Comparison of ENCODE assay signal across 10 mouse cellular contexts in the genomic region with DNA sequence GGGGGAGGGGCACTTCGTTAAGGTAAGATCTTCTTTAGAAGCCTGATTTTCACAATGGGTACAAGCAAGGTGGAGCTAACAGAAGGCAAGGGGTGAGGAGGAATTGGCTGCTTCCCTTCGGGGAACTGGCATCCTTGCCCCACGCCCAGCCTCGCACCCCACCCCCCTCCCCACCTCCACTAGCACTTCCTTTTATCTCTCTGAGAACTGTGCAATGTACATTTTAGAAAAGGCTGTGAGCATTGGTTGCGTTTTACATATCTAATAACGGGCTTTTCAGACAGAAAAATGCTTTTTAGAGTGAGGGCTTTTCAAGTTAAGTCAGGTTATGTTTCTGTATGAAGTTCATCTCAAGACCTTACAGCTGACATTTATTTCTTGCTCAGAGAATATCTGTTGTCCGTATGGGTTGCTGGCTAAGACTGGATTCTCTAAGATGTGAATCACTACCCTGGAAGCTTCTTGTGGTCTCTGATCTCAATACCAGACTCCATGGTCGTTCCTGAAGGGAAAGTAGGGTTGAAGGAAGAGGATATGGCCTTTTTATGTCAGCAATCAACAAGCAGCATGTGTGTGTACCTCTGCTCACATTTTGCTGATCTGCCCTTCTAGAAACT.
DNase-seq lines count a peak whose midpoint lies in the region; ATAC-seq lines count a peak whose summit lies in the region.
"Had no signal": no experiment of that assay in that cellular context is flagged by ENCODE, and none has a peak within 500 bp of the region (broad histone marks: within the 10 kb centered on the region; RNA-seq: fewer than 3 reads in every experiment).

No protein-coding gene starts in this region.

- H3K27me3 ChIP-seq in liver, embryonic 16.5 days (ENCODE audit: control insufficient read depth, insufficient read depth, low read depth, low read length): no peaks in the 10 kb centered on the region
- H3K27me3 ChIP-seq: hindbrain, embryonic 12.5 days; liver, embryonic 13.5 days had no signal

- H3K4me2 ChIP-seq in liver, embryonic 16.5 days (ENCODE audit: low read depth, low read length): 0 out of 2 replicates have a peak overlapping the region, but pooled peaks have one; percentile 15
- H3K4me2 ChIP-seq: hindbrain, embryonic 12.5 days; liver, embryonic 13.5 days had no signal

- no peaks in the 10 kb centered on the region for H3K9me3 ChIP-seq in liver, embryonic 16.5 days (replicated peaks; ENCODE audit: control insufficient read depth, low read length)
- H3K9me3 ChIP-seq: hindbrain, embryonic 12.5 days; liver, embryonic 13.5 days had no signal

- no peaks in the 10 kb centered on the region for H3K36me3 ChIP-seq in liver, embryonic 16.5 days (ENCODE audit: control insufficient read depth, insufficient read depth)
- H3K36me3 ChIP-seq: hindbrain, embryonic 12.5 days; liver, embryonic 13.5 days had no signal

- DNase-seq in liver: no peak
- no peak for DNase-seq in urinary bladder, adult 2 months (ENCODE audit: low spot score)
- DNase-seq in frontal cortex, adult 2 months (ENCODE audit: extremely low spot score in 1 of 2, low spot score in 1 of 2): no peak
- DNase-seq: layer of hippocampus, adult 9-11 months had no signal

- H3K9ac ChIP-seq in liver, embryonic 16.5 days (ENCODE audit: low read depth, low read length): no peak overlapping the region
- H3K9ac ChIP-seq: hindbrain, embryonic 12.5 days; liver, embryonic 13.5 days had no signal

- H3K27ac ChIP-seq in liver, embryonic 16.5 days (ENCODE audit: low read length): no peak overlapping the region
- H3K27ac ChIP-seq: hindbrain, embryonic 12.5 days; liver, embryonic 13.5 days had no signal

- H3K4me3 ChIP-seq in liver, embryonic 16.5 days (ENCODE audit: low read depth, low read length): no peak overlapping the region
- H3K4me3 ChIP-seq: hindbrain, embryonic 12.5 days; liver, embryonic 13.5 days had no signal

- no peak for ATAC-seq in liver, embryonic 16.5 days (ENCODE audit: low read depth)
- ATAC-seq in activated CD4-positive, CD25-positive, alpha-beta regulatory T cell, adult 4 months: peak; percentile 32
- ATAC-seq in inflammation-experienced regulatory T-cells, adult 6 months: peak; percentile 39
- peak; percentile 89 for ATAC-seq in neutrophil, adult 5-6 weeks (ENCODE audit: extremely low read depth, insufficient number of reproducible peaks, low FRiP score, poor library complexity, severe bottlenecking)

- H3K4me1 ChIP-seq in liver, embryonic 16.5 days (ENCODE audit: control insufficient read depth, low read depth, low read length): no peaks in the 10 kb centered on the region; the same call in 1 of the 2 replicates

- WGBS in liver, embryonic 16.5 days (ENCODE audit: insufficient replicate concordance): 22% methylated on average over 8 of the region's 8 CpGs
